Mouse (Mus musculus) midbrain, embryonic 10.5 days (tissue): ENCODE measurements around the gene Znrf3. TPM values are rescaled to one million over a fixed set of nuclear protein-coding genes. Genes with fewer than 3 reads are reported as not detected.

ENCODE experiments used
- DNase-seq: peaks from one replicate; pipeline ENCODE4 v3.0.0-alpha.2; 2017; ENCODE audit warnings: low spot score
- H3K27ac ChIP-seq: fragments of 300-500 bp; sonication (generic); replicated peaks from 2 replicates; pipeline ENCODE4 v1.5.1; 2016; ENCODE audit warnings: mild to moderate bottlenecking
- H3K27me3 ChIP-seq: fragments of 300-500 bp; sonication (generic); 2 replicates; pipeline ENCODE4 v1.6.1; 2016; ENCODE audit warnings: low read depth, mild to moderate bottlenecking; ENCODE audit not compliant: poor library complexity, severe bottlenecking
- H3K36me3 ChIP-seq: fragments of 300-500 bp; sonication (generic); 2 replicates; pipeline ENCODE4 v1.6.1; 2016; ENCODE audit warnings: mild to moderate bottlenecking, moderate library complexity
- H3K4me1 ChIP-seq: fragments of 300-500 bp; sonication (generic); 2 replicates; pipeline ENCODE4 v1.6.1; 2016
- H3K4me3 ChIP-seq: fragments of 300-500 bp; sonication (generic); 2 replicates; pipeline ENCODE4 v1.5.1; 2016; ENCODE audit warnings: mild to moderate bottlenecking, moderate library complexity
- H3K9me3 ChIP-seq: fragments of 300-500 bp; sonication (generic); replicated peaks from 2 replicates; pipeline ENCODE4 v1.6.1; 2016; ENCODE audit warnings: mild to moderate bottlenecking
- WGBS: fragments of 180-500 bp; shearing (Covaris S2); methylation state at CpG from one replicate; pipeline ENCODE4 v1.1.7; 2016; 5-methylcytosine and 5-hydroxymethylcytosine counted together
- polyA plus RNA-seq: library from polyadenylated mRNA; unstranded; fragments of >200 nt; fragmentation: Nextera tagmentation; extraction: Ambion mirVana; gene quantifications from 2 replicates; pipeline ENCODE4 v1.2.1, GENCODE M21; 2016

Gene Znrf3
- polyA plus RNA-seq, 1 experiment from 2014 or later: 12.2 TPM

- Histone ChIP-seq H3K9me3 (no peaks in the 10 kb centered on the region), H3K36me3 (no peaks in the 10 kb centered on the region), H3K4me3 (no peak overlapping the region), H3K4me1 (no peaks in the 10 kb centered on the region), H3K27me3 (no peaks in the 10 kb centered on the region), H3K27ac (no peak overlapping the region)
- no peak for DNase-seq
- 63% methylated on average over 3 of the region's 3 CpGs for WGBS
These were observed 25.4 kb upstream of the Znrf3 start for GRCm38 (mm10) chr11:5470055-5470454.

GRCm38 (mm10) chr11:5469084-5469483 lies 24.4 kb upstream of the Znrf3 start:
- WGBS: 78% methylated on average over 3 of the region's 3 CpGs
- H3K27ac ChIP-seq: no peak overlapping the region

GRCm38 (mm10) chr11:5468471-5468870 lies 23.8 kb upstream of the Znrf3 start:
- H3K27me3 ChIP-seq: no peaks in the 10 kb centered on the region
- H3K4me1 ChIP-seq: no peaks in the 10 kb centered on the region
- H3K4me3 ChIP-seq: no peak overlapping the region
- DNase-seq: no peak
- H3K36me3 ChIP-seq: no peaks in the 10 kb centered on the region
- H3K9me3 ChIP-seq: peaks cover 5% of the 10 kb centered on the region; the same call in 1 of the 2 replicates
- 44% methylated on average over 2 of the region's 2 CpGs for WGBS
- H3K27ac ChIP-seq: no peak overlapping the region

More at GRCm38 (mm10) chr11:5469084-5469483, 24.4 kb upstream of the Znrf3 start:
- H3K36me3 ChIP-seq: no peaks in the 10 kb centered on the region
- no peaks in the 10 kb centered on the region for H3K4me1 ChIP-seq
- no peaks in the 10 kb centered on the region for H3K9me3 ChIP-seq
- peak; percentile 44 for DNase-seq
- no peak overlapping the region for H3K4me3 ChIP-seq
- no peaks in the 10 kb centered on the region for H3K27me3 ChIP-seq

GRCm38 (mm10) chr11:5451923-5452322 lies 7.3 kb upstream of the Znrf3 start:
- 70% methylated on average over 6 of the region's 6 CpGs for WGBS
- 0 out of 2 replicates have a peak, but pooled peaks cover 2% of the 10 kb centered on the region for H3K4me1 ChIP-seq
- H3K36me3 ChIP-seq: no peaks in the 10 kb centered on the region
- H3K27me3 ChIP-seq: no peaks in the 10 kb centered on the region
- no peaks in the 10 kb centered on the region for H3K9me3 ChIP-seq
- DNase-seq: no peak
- no peak overlapping the region for H3K4me3 ChIP-seq
- no peak overlapping the region for H3K27ac ChIP-seq

- no peaks in the 10 kb centered on the region for H3K36me3 ChIP-seq
- H3K4me1 ChIP-seq: 0 out of 2 replicates have a peak, but pooled peaks cover 2% of the 10 kb centered on the region
- 70% methylated on average over 4 of the region's 4 CpGs for WGBS
- H3K27me3 ChIP-seq: peaks cover 1% of the 10 kb centered on the region; the same call in 1 of the 2 replicates
- H3K9me3 ChIP-seq: no peaks in the 10 kb centered on the region
- H3K4me3 ChIP-seq: no peak overlapping the region
- DNase-seq: no peak
- H3K27ac ChIP-seq: no peak overlapping the region
These were observed 6.7 kb upstream of the Znrf3 start for GRCm38 (mm10) chr11:5451341-5451740.

- 87% methylated on average over 4 of the region's 4 CpGs for WGBS
- H3K4me3 ChIP-seq: no peak overlapping the region
- DNase-seq: no peak
- H3K4me1 ChIP-seq: 0 out of 2 replicates have a peak, but pooled peaks cover 2% of the 10 kb centered on the region
- peaks cover 7% of the 10 kb centered on the region for H3K27me3 ChIP-seq
- H3K9me3 ChIP-seq: no peaks in the 10 kb centered on the region
- H3K27ac ChIP-seq: no peak overlapping the region
- no peaks in the 10 kb centered on the region for H3K36me3 ChIP-seq
These were observed 6.1 kb upstream of the Znrf3 start for GRCm38 (mm10) chr11:5450701-5451100.

GRCm38 (mm10) chr11:5445452-5445953 lies 856 bp upstream of the Znrf3 start:
- H3K27ac ChIP-seq: peak overlapping the region; percentile 95

GRCm38 (mm10) chr11:5444234-5444598 lies 431 bp downstream of the Znrf3 start:
- Histone ChIP-seq H3K27me3 (peaks cover 11% of the 10 kb centered on the region), H3K4me3 (peak overlapping the region; percentile 90), H3K27ac (peak overlapping the region; percentile 95), H3K36me3 (0 out of 2 replicates have a peak, but pooled peaks cover under 1% of the 10 kb centered on the region), H3K9me3 (no peaks in the 10 kb centered on the region), H3K4me1 (peaks cover 55% of the 10 kb centered on the region)
- WGBS: under 1% methylated on average over 53 of the region's 57 CpGs
- DNase-seq: no peak

More at GRCm38 (mm10) chr11:5445452-5445953, 856 bp upstream of the Znrf3 start:
- Histone ChIP-seq H3K9me3 (no peaks in the 10 kb centered on the region), H3K36me3 (no peaks in the 10 kb centered on the region), H3K4me3 (peak overlapping the region; percentile 90), H3K27me3 (peaks cover 11% of the 10 kb centered on the region), H3K4me1 (peaks cover 43% of the 10 kb centered on the region)
- 16% methylated on average over 11 of the region's 11 CpGs for WGBS
- no peak for DNase-seq

GRCm38 (mm10) chr11:5443511-5444233 lies 975 bp downstream of the Znrf3 start:
- under 1% methylated on average over 38 of the region's 38 CpGs for WGBS
- Histone ChIP-seq H3K36me3 (0 out of 2 replicates have a peak, but pooled peaks cover 3% of the 10 kb centered on the region), H3K9me3 (no peaks in the 10 kb centered on the region), H3K4me3 (peak overlapping the region; percentile 90), H3K27me3 (peaks cover 11% of the 10 kb centered on the region), H3K27ac (peak overlapping the region; percentile 95), H3K4me1 (peaks cover 57% of the 10 kb centered on the region)
- peak; percentile 67 for DNase-seq

GRCm38 (mm10) chr11:5442590-5443021 lies 2.0 kb downstream of the Znrf3 start:
- Histone ChIP-seq H3K9me3 (no peaks in the 10 kb centered on the region), H3K27me3 (peaks cover 11% of the 10 kb centered on the region), H3K27ac (no peak overlapping the region), H3K4me3 (peak overlapping the region; percentile 90), H3K36me3 (0 out of 2 replicates have a peak, but pooled peaks cover 3% of the 10 kb centered on the region), H3K4me1 (peaks cover 60% of the 10 kb centered on the region)
- no peak for DNase-seq
- WGBS: 19% methylated on average over 3 of the region's 3 CpGs

GRCm38 (mm10) chr11:5437646-5438045 lies 7.0 kb downstream of the Znrf3 start:
- Histone ChIP-seq H3K4me1 (peaks cover 44% of the 10 kb centered on the region), H3K4me3 (no peak overlapping the region), H3K27me3 (no peaks in the 10 kb centered on the region), H3K9me3 (no peaks in the 10 kb centered on the region), H3K27ac (no peak overlapping the region), H3K36me3 (0 out of 2 replicates have a peak, but pooled peaks cover 3% of the 10 kb centered on the region)
- DNase-seq: no peak
- WGBS: 89% methylated on average over 2 of the region's 2 CpGs

- no peak overlapping the region for H3K4me3 ChIP-seq
- no peak for DNase-seq
These were observed 7.7 kb downstream of the Znrf3 start for GRCm38 (mm10) chr11:5436988-5437387.

GRCm38 (mm10) chr11:5435493-5435892 lies 9.2 kb downstream of the Znrf3 start:
- no peak for DNase-seq
- Histone ChIP-seq H3K36me3 (0 out of 2 replicates have a peak, but pooled peaks cover 3% of the 10 kb centered on the region), H3K9me3 (no peaks in the 10 kb centered on the region), H3K4me3 (no peak overlapping the region), H3K27me3 (no peaks in the 10 kb centered on the region), H3K4me1 (peaks cover 40% of the 10 kb centered on the region), H3K27ac (no peak overlapping the region)
- 100% methylated on average over 1 of the region's 1 CpGs for WGBS

More at GRCm38 (mm10) chr11:5436988-5437387, 7.7 kb downstream of the Znrf3 start:
- Histone ChIP-seq H3K27me3 (no peaks in the 10 kb centered on the region), H3K27ac (no peak overlapping the region), H3K4me1 (peaks cover 43% of the 10 kb centered on the region), H3K36me3 (0 out of 2 replicates have a peak, but pooled peaks cover 3% of the 10 kb centered on the region), H3K9me3 (no peaks in the 10 kb centered on the region)
